Mouse (Mus musculus): ENCODE data around the gene Dip2b. TPM values are rescaled to one million over a fixed set of nuclear protein-coding genes. Genes with fewer than 3 reads are reported as not detected.

Gene Dip2b
- total and polyA plus RNA-seq, 3 experiments: 13.9 to 68.9 (median 15.4) TPM

- no peaks in the 10 kb centered on the region for H3K79me2 ChIP-seq (ENCODE audit: control insufficient read depth, insufficient read depth, low read length, poor library complexity)
- H3K27me3 ChIP-seq (ENCODE audit: control insufficient read depth in 1 of 2, insufficient read depth in 2 of 2, low read length in 2 of 2): no peaks in the 10 kb centered on the region
- H3K36me3 ChIP-seq (ENCODE audit: control insufficient read depth in 1 of 2, insufficient read depth in 2 of 2, low read length in 2 of 2): peaks cover 3% of the 10 kb centered on the region in 2 experiments
- H3K9ac ChIP-seq (ENCODE audit: control insufficient read depth, low read depth, low read length, poor library complexity, severe bottlenecking): no peak overlapping the region
- no peak overlapping the region for H3K27ac ChIP-seq (ENCODE audit: control insufficient read depth, low read depth, low read length)
- peak; percentile 81 for DNase-seq (ENCODE audit: low read depth, low spot score)
- no peak overlapping the region for H3K4me3 ChIP-seq (ENCODE audit: control insufficient read depth in 1 of 2, insufficient read depth in 1 of 2, low read depth in 2 of 2, low read length in 2 of 2)
- TF ChIP-seq NELFE (IDR thresholded peaks at IDR 0.05; ENCODE audit: low read depth, low read length) (no peak), RCOR1 (IDR thresholded peaks at IDR 0.05; ENCODE audit: low read depth, low read length) (peak; percentile 93), ETS1 (IDR thresholded peaks at IDR 0.05; ENCODE audit: low read depth, low read length) (peak; percentile 29; the same call in 1 of the 2 replicates), SIN3A (IDR thresholded peaks at IDR 0.05; ENCODE audit: low read length) (0 out of 2 replicates have a peak, but pooled peaks have one; percentile 33), ZKSCAN1 (IDR thresholded peaks at IDR 0.05; ENCODE audit: low read depth, low read length) (peak; percentile 68), MYC (IDR thresholded peaks at IDR 0.05; ENCODE audit: low read depth, low read length) (0 out of 2 replicates have a peak, but pooled peaks have one; percentile 17), MAX (IDR thresholded peaks at IDR 0.05; ENCODE audit: low read length) (no peak), MAZ (IDR thresholded peaks at IDR 0.05; ENCODE audit: low read depth, low read length) (no peak)
- H3K9me3 ChIP-seq (replicated peaks; ENCODE audit: insufficient read depth, low read length): no peaks in the 10 kb centered on the region
- H3K4me1 ChIP-seq (ENCODE audit: control insufficient read depth in 1 of 2, insufficient read depth in 2 of 2, low read length in 2 of 2): peaks cover 0 to 6% of the 10 kb centered on the region in 2 experiments; a peak in 2 of 4 replicates
Measured at GRCm38 (mm10) chr15:100153024-100153423, 114.6 kb downstream of the Dip2b start.

DNA sequence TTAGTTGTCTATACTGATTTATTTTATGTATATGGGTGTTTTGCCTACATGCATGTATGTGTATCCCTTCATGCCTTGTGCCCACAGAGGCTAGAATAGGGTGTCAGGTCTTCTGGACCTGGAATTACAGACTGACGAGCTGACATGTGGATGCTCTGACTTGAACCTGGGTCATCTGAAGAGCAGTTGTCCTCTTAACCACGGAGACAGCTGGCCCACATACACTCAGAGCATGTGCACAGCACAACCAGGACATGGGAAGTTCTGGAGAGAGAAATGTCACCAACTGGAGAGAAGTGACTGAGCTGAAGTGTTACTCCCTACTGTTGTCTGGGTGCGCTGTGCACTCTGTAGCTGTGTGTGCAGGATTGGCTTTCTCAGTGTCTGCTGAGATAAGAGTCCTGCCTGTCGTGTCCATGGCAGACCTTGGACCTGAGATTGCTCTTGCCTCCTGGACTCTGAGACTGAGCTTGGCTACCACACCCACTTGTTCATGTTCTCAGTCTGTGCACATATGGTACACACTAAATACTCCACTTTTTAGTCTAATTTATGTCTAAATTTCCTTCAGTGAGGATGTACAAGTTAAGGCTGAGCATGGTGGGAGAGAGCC, 117.7 kb downstream of the Dip2b start:
- H3K4me3 ChIP-seq (ENCODE audit: control insufficient read depth in 1 of 2, insufficient read depth in 1 of 2, low read depth in 2 of 2, low read length in 2 of 2): no peak overlapping the region
- H3K79me2 ChIP-seq (ENCODE audit: control insufficient read depth, insufficient read depth, low read length, poor library complexity): no peaks in the 10 kb centered on the region
- DNase-seq (ENCODE audit: low read depth, low spot score): no peak
- no peak overlapping the region for H3K9ac ChIP-seq (ENCODE audit: control insufficient read depth, low read depth, low read length, poor library complexity, severe bottlenecking)
- no peaks in the 10 kb centered on the region for H3K27me3 ChIP-seq (ENCODE audit: control insufficient read depth in 1 of 2, insufficient read depth in 2 of 2, low read length in 2 of 2)
- H3K27ac ChIP-seq (ENCODE audit: control insufficient read depth, low read depth, low read length): no peak overlapping the region
- no peaks in the 10 kb centered on the region for H3K9me3 ChIP-seq (replicated peaks; ENCODE audit: insufficient read depth, low read length)
- peaks cover 0 to 6% of the 10 kb centered on the region in 2 experiments; a peak in 2 of 4 replicates for H3K4me1 ChIP-seq (ENCODE audit: control insufficient read depth in 1 of 2, insufficient read depth in 2 of 2, low read length in 2 of 2)
- H3K36me3 ChIP-seq (ENCODE audit: control insufficient read depth in 1 of 2, insufficient read depth in 2 of 2, low read length in 2 of 2): peaks cover 3% of the 10 kb centered on the region in 2 experiments
- TF ChIP-seq POLR2AphosphoS2 (IDR thresholded peaks at IDR 0.05; ENCODE audit: low read length) (no peak), TAL1 (IDR thresholded peaks at IDR 0.05; ENCODE audit: low read length) (no peak), GABPA (IDR thresholded peaks at IDR 0.05; ENCODE audit: low read depth, low read length) (no peak), ZNF384 (IDR thresholded peaks at IDR 0.05; ENCODE audit: low read depth, low read length) (no peak), MXI1 (IDR thresholded peaks at IDR 0.05; ENCODE audit: low read depth, low read length) (no peak), JUND (IDR thresholded peaks at IDR 0.05; ENCODE audit: low read depth, low read length) (no peak), ZMIZ1 (IDR thresholded peaks at IDR 0.05; ENCODE audit: low read depth, low read length) (no peak), MYC (IDR thresholded peaks at IDR 0.05; ENCODE audit: low read depth, low read length) (no peak), MYB (IDR thresholded peaks at IDR 0.05; ENCODE audit: low read depth, low read length) (no peak), BHLHE40 (IDR thresholded peaks at IDR 0.05; ENCODE audit: borderline replicate concordance, low read depth, low read length) (no peak), POLR2AphosphoS5 (IDR thresholded peaks at IDR 0.05; ENCODE audit: borderline replicate concordance, low read depth, low read length) (no peak), KAT2A (conservative IDR thresholded peaks at IDR 0.05; ENCODE audit: low read depth, low read length) (no peak), USF2 (IDR thresholded peaks at IDR 0.05; ENCODE audit: borderline replicate concordance in 1 of 2, insufficient read depth in 1 of 2, low read depth in 1 of 2, low read length in 2 of 2) (no peak)
